Mouse (Mus musculus) thymus, adult 2 months (tissue): ENCODE results near the gene Ewsr1. TPM values are rescaled to one million over a fixed set of nuclear protein-coding genes. Genes with fewer than 3 reads are reported as not detected.

Source experiments
- DNase-seq: peaks from one replicate; pipeline ENCODE4 v3.0.0; 2021
- H3K27ac ChIP-seq: fragments of 200-500 bp; 2 replicates; pipeline ENCODE4 v1.5.1; 2012; ENCODE audit warnings: low read length, control low read depth; ENCODE audit not compliant: control insufficient read depth, insufficient read depth
- H3K27me3 ChIP-seq: fragments of 200-500 bp; 2 replicates; pipeline ENCODE4 v1.6.1; 2012; ENCODE audit warnings: mild to moderate bottlenecking, low read length, moderate library complexity, mixed read lengths; ENCODE audit not compliant: control insufficient read depth, insufficient read depth
- H3K36me3 ChIP-seq: fragments of 200-500 bp; 2 replicates; pipeline ENCODE4 v1.6.1; 2012; ENCODE audit warnings: mild to moderate bottlenecking, low read length, moderate library complexity; ENCODE audit not compliant: control insufficient read depth, insufficient read depth
- H3K4me1 ChIP-seq: fragments of 200-500 bp; replicated peaks from 2 replicates; pipeline ENCODE4 v1.6.1; 2012; ENCODE audit warnings: low read length; ENCODE audit not compliant: control insufficient read depth, insufficient read depth
- H3K4me3 ChIP-seq: fragments of 200-500 bp; 2 replicates; pipeline ENCODE4 v1.5.1; 2012; ENCODE audit warnings: mild to moderate bottlenecking, low read length, control low read depth, moderate library complexity; ENCODE audit not compliant: control insufficient read depth, insufficient read depth
- CTCF ChIP-seq: fragments of 200-500 bp; IDR thresholded peaks from 2 replicates; pipeline ENCODE4 v1.5.1; 2012; ENCODE audit warnings: mild to moderate bottlenecking, control low read depth, low read length, moderate library complexity, borderline replicate concordance; ENCODE audit not compliant: control insufficient read depth, poor library complexity, insufficient read depth; ENCODE audit errors: extremely low read depth
- POLR2A ChIP-seq: fragments of 200-500 bp; IDR thresholded peaks from 2 replicates; pipeline ENCODE4 v1.6.1; 2012; ENCODE audit warnings: mild to moderate bottlenecking, low read length, control low read depth, moderate library complexity; ENCODE audit not compliant: control insufficient read depth, poor library complexity, insufficient read depth; ENCODE audit errors: extremely low read depth
- WGBS: fragments of 180-500 bp; shearing (Covaris S2); methylation state at CpG from one replicate; pipeline ENCODE4 v1.1.7; 2018; 5-methylcytosine and 5-hydroxymethylcytosine counted together
- polyA plus RNA-seq: library from polyadenylated mRNA; depleted of rRNA; stranded (reverse); fragments of >200 nt; gene quantifications from 2 replicates; pipeline ENCODE4 v1.2.3, GENCODE M21; 2012; rRNA removed

Ewsr1 gene
- polyA plus RNA-seq, result 1,137 and 1,289 TPM in 2 replicates

DNA sequence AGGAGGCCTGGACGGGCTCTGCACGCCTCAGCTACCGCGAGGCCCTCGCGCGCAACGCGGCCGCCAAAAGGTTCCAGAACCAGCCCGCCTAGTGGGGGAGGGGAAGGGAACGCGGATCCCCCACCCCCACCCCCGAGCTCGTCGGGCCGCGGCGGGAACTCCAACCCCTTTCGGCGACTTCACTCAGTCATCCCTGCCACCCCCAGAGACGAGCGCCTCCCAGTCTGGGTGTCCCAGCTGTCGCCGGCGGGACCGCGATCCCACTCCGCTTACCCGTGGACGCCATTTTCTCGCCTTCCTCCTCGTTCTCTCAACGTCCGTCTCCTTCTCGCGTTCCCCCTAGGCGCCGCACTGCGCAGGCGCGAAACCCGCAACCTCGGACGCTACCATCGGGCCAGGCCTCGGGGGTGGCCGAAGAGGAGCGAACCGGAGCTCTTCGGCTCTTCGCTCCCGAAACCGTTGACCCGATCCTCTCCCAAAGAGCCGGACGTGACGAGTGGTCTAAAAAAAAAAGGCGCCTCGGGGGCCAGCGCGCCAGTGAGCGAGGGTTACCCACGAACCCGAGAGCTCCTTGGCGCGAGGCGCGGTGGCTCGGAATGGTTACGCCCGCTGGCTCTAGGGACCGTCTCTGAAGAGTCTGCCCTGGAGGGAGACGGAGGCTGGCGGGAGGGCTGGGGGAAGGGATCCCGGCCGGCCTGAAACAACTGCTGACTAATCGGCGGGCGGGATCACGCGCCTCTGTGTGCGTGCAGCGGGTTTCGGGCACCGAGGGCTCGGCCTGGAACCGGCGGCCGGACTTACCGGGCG, at the start of gene Ewsr1, which contains the start of gene Rhbdd3:
Gene Ewsr1 (minus strand): TSS at position 531 of the 807 bp plus-strand sequence.
Gene Rhbdd3 (plus strand): TSS at position 191 of the 807 bp plus-strand sequence.
- DNase-seq, result peak; percentile 97
- no peaks in the 10 kb centered on the region for H3K27me3 ChIP-seq
- H3K4me3 ChIP-seq, result peak within 1 kb of the TSS; percentile 79
- TF ChIP-seq CTCF, result no peak
- TF ChIP-seq POLR2A, result peak; percentile 94
- peaks cover 15% of the 10 kb centered on the region for H3K4me1 ChIP-seq
- H3K36me3 ChIP-seq, result no peaks in the 10 kb centered on the region; the same call in 1 of the 2 replicates
- H3K27ac ChIP-seq, result peak within 1 kb of the TSS; percentile 68
- WGBS, result under 1% methylated on average over 92 of the region's 92 CpGs

- Histone ChIP-seq H3K27me3 (no peaks in the 10 kb centered on the region), H3K36me3 (no peaks in the 10 kb centered on the region), H3K27ac (no peak overlapping the region), H3K4me3 (no peak overlapping the region), H3K4me1 (peaks cover 21% of the 10 kb centered on the region)
- 98% methylated on average over 3 of the region's 3 CpGs for WGBS
- no peak for TF ChIP-seq POLR2A
- no peak for TF ChIP-seq CTCF
- no peak for DNase-seq
These were observed 46.5 kb upstream of the Ewsr1 start for GRCm38 (mm10) chr11:5145600-5145999.

- Histone ChIP-seq H3K4me1 (no peaks in the 10 kb centered on the region), H3K27me3 (no peaks in the 10 kb centered on the region), H3K4me3 (no peak overlapping the region), H3K36me3 (no peaks in the 10 kb centered on the region), H3K27ac (no peak overlapping the region)
- WGBS, result 98% methylated on average over 2 of the region's 2 CpGs
- TF ChIP-seq POLR2A (no peak), CTCF (no peak)
- no peak for DNase-seq
These were observed 42.9 kb upstream of the Ewsr1 start for GRCm38 (mm10) chr11:5141965-5142364.

DNA sequence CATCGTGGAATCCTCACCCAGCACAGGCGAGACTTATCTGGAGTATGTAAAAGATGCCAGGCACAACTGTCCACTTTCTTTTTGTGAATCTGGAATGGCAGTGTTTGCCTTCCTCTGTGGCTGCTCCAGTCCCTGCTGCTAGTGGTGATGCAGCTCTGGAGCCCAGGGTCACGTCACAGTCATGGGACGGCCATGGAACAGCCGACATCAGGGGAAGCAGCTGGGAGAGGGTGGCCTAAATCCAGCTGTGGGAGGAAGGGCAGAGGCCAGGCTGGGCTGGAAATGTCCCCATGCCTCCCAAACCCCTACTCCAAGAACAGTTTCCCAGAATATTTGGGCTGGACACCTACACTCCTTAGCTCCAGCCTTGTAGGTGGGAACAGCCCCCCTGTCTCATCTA, 42.2 kb upstream of the Ewsr1 start:
- no peak for DNase-seq
- Histone ChIP-seq H3K27me3 (no peaks in the 10 kb centered on the region), H3K36me3 (no peaks in the 10 kb centered on the region), H3K27ac (no peak overlapping the region), H3K4me1 (no peaks in the 10 kb centered on the region), H3K4me3 (no peak overlapping the region)
- WGBS, result 99% methylated on average over 5 of the region's 5 CpGs
- TF ChIP-seq POLR2A (no peak), CTCF (no peak)

DNA sequence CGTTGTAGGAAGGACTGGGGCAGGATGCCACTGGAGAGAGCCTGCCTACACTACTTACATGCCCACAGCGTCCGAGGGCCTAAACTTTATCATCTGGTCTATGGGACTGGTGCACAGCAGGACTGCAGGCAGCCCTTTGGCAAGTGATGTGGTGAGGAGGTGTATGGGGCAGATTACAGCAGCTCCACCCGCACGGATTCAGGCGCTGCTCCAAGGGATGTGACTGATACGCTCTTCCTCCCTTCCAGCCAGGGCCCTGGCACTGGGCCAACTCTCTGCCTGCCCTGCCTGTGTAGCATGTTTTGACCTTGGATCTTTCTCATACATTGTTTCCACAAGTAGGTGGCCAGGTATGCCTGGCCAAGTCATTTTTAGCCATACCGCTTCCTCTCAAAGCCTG, 41.6 kb upstream of the Ewsr1 start:
- no peak overlapping the region for H3K4me3 ChIP-seq
- 90% methylated on average over 8 of the region's 8 CpGs for WGBS
- TF ChIP-seq CTCF (no peak), POLR2A (no peak)
- no peaks in the 10 kb centered on the region for H3K27me3 ChIP-seq
- H3K36me3 ChIP-seq, result no peaks in the 10 kb centered on the region
- H3K27ac ChIP-seq, result no peak overlapping the region
- no peak for DNase-seq
- H3K4me1 ChIP-seq, result no peaks in the 10 kb centered on the region

GRCm38 (mm10) chr11:5139372-5139771, 40.3 kb upstream of the Ewsr1 start:
- no peaks in the 10 kb centered on the region for H3K36me3 ChIP-seq
- DNase-seq, result no peak
- H3K4me1 ChIP-seq, result no peaks in the 10 kb centered on the region
- TF ChIP-seq CTCF (no peak), POLR2A (no peak)
- WGBS, result 97% methylated on average over 9 of the region's 9 CpGs
- H3K4me3 ChIP-seq, result no peak overlapping the region
- H3K27me3 ChIP-seq, result no peaks in the 10 kb centered on the region
- no peak overlapping the region for H3K27ac ChIP-seq
